Mouse (Mus musculus): ENCODE results near the gene Vasn.

DNA sequence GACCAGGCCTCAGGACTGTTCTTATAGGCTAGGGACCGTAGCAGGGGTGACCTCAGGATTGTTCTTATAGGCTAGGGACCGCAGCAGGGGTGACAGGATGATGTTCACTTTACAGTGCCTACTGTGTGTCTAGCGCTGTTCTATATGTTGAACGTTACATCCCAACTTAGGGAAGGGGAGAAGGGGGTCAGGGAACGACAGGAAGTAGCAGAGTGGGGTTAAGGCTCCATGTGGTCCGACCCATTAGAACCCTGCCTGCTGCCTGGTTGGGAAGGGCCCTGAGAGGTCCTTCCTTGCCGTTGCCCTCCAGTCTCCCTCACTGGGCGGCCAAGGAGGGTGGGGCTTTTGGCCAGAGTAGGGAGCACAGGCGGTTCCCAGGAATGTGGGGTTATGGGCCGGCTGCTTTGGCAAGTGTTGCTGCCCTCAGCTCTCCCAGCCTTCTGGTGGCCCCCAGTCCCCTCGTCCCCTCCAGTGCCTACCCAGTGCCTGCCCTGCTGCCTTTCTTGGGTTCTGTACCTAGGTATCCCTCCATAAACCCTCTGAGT is 35.4 kb upstream of the Vasn start:
- TF ChIP-seq CTCF (IDR thresholded peaks at IDR 0.05; ENCODE audit: control insufficient read depth, insufficient read depth, low read length): no peak
- TF ChIP-seq POLR2A (IDR thresholded peaks at IDR 0.05; ENCODE audit: borderline replicate concordance, control insufficient read depth, low read depth, low read length): no peak

Measured in bone marrow, adult 2 months (tissue).